Mouse (Mus musculus) cerebellum, adult 2 months (tissue): ENCODE measurements around the gene Pheta2.

ENCODE experiments used
- CTCF ChIP-seq: fragments of 200-500 bp; IDR thresholded peaks from 2 replicates; pipeline ENCODE4 v1.5.1; 2011; ENCODE audit warnings: low read depth, mild to moderate bottlenecking, control low read depth, low read length, moderate library complexity, borderline replicate concordance; ENCODE audit not compliant: insufficient read depth
- POLR2A ChIP-seq: fragments of 200-500 bp; IDR thresholded peaks from 2 replicates; pipeline ENCODE4 v1.6.1; 2011; ENCODE audit warnings: low read length, control low read depth, borderline replicate concordance; ENCODE audit not compliant: insufficient read depth

DNA sequence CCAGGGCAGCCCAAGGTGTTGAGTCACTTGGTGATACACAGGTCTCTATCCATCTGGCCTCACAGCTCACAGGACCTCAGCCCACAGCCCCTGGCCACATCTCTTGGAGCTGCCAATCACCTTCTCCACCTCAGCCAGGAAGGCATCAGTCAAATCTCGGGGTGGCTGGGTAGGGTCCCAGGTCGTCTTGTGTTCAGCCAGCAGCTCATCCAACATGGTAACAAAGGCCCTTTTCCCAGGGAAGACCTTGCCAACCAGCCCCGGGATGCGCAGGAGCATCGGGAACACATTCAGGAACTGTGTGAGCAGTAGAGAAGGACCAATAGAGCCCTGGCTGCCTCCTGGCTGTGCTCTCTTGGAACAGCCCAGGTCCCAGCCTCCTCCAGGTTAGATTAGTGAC lies 34.2 kb downstream of the Pheta2 start:
- TF ChIP-seq POLR2A, result no peak
- no peak for TF ChIP-seq CTCF
